Mouse (Mus musculus) heart, adult 8-10 months (tissue): ENCODE data around the gene Ctrb1. TPM values are rescaled to one million over a fixed set of nuclear protein-coding genes. Genes with fewer than 3 reads are reported as not detected.

Experiments
- DNase-seq: peaks from one replicate; pipeline ENCODE4 v3.0.0; 2022; ENCODE audit warnings: low spot score
- total RNA-seq, 4 experiments: library from RNA; stranded (reverse); gene quantifications; 2 replicates each; pipeline ENCODE4 v1.2.4; 2022

Gene Ctrb1
- total RNA-seq, 4 experiments from 2014 or later, result not detected

DNA sequence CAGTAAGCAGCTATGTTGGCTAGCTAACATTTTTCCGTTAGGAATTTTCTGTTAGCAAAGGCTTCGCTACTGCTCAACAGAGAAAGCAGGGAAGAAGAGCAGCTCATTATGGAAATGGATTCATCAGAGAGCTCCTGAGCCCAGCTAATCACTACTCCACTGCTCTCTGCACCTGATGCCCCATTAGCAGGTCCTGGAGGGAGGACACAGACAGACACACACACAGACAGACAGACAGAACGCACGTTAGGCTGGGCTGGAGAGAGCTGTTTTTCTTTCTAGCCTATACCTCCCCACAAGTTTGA, 26.6 kb upstream of the Ctrb1 start:
- no peak for DNase-seq

GRCm38 (mm10) chr8:111716603-111717487, 26.0 kb upstream of the Ctrb1 start:
- DNase-seq, result peak; percentile 79

- DNase-seq, result no peak
These were observed 24.7 kb upstream of the Ctrb1 start for GRCm38 (mm10) chr8:111715514-111715913.

DNA sequence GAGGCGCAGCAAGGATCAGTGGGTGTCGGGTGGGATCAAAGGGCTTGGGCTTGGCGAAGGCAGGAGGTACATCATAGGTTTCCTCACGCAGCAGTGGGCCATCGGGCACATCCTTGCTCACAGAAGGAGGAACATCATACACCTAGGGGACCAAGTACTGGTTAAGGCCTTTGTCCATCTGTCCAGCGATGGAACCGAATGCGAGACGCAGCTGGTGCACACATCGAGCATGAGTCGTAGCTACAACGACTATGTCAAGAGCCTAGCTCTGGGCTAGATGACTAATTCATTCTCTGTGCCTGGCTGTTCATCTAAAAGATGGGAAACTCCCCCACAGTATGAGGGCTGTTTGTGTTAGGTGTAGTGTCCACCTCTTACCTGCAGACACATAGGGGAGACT, 23.5 kb upstream of the Ctrb1 start:
- no peak for DNase-seq

DNA sequence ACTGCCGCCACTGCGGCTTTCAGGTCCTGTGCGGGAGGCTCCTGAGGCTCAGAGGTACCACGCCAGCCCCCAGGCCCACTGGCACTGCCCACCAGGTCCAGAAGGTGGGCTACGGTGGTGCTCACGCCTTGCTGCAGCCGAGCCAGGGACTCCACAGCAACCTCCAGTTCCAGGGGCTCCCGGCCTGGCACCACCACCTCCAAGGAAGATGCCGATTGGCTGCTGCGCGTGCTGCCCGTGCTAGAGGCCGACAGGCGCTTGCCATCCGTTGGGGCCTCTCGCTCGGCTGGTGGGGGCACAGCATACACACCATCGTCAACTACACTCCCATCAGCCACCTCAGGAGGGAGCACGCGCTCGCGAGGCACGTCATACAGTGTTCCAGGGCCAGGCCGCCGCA, 23.0 kb upstream of the Ctrb1 start:
- no peak for DNase-seq

GRCm38 (mm10) chr8:111713291-111713690, 22.5 kb upstream of the Ctrb1 start:
- DNase-seq, result no peak

- DNase-seq, result no peak
These were observed 21.8 kb upstream of the Ctrb1 start for GRCm38 (mm10) chr8:111712588-111712987.

- DNase-seq, result no peak
These were observed 21.3 kb upstream of the Ctrb1 start for GRCm38 (mm10) chr8:111712135-111712534.

GRCm38 (mm10) chr8:111710777-111711485, 20.1 kb upstream of the Ctrb1 start:
- no peak for DNase-seq

DNA sequence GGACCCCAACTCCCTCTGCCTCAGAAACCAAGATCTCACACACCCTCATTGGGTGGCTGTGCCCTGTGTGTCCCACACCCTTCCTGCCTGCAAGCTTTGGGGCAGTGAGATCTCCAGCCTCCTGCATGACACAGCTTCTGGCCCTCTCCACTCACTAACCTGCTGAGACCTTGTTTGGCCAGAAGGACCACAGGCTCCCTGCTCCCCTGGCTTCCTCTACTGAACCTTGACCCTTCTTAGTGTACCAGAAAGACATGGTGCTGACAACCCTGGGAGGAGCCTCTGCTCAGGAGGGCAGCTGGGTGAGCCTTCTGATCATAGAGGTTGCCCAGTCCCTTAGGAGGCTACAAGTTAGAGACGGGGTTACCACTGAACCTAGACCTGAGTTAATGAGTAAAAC, 18.4 kb upstream of the Ctrb1 start:
- no peak for DNase-seq

- no peak for DNase-seq
These were observed 17.5 kb upstream of the Ctrb1 start for GRCm38 (mm10) chr8:111708265-111708664.

GRCm38 (mm10) chr8:111705699-111706098, 14.9 kb upstream of the Ctrb1 start:
- DNase-seq, result no peak

DNA sequence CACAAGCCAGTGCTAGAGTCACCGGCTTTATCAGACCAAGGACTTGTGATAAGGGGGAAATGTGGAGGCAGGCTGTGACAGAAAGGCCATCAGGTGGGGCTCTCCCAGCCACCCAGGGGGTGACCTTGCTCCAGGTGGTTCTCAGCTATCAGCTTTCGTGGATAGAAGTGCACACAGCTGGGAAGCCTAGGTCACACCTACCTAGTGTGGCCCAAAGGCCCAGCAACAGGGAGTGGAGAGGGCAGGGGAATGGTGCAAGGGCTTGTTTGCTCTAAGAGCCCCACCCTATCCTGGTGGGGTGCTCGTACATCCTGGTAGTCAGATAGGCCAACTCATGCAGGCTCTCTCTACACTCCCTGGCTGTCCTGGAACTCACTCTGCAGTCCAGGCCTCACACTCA, 14.4 kb upstream of the Ctrb1 start:
- no peak for DNase-seq

GRCm38 (mm10) chr8:111704585-111704984, 13.8 kb upstream of the Ctrb1 start:
- no peak for DNase-seq

DNA sequence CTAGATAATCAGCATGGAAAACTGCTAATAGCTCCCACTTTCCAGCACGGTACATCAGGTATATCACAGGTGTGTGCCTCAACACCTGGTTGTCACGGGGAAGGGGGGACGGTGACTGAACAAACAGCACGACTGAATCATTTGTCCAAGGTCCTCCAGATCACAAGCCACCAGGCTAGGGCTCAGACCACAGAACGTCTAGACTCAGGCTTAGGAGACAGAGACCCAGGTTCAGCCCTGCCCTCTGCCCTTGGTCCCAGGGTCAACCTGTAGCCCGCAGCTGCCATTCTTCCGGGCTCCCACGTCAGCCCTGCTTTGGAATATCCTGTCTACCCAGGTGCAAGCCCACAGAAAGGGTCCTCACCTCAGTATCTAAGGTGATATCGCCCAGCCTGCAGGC, 10.6 kb upstream of the Ctrb1 start:
- DNase-seq, result no peak

GRCm38 (mm10) chr8:111700740-111701139, 9.9 kb upstream of the Ctrb1 start:
- DNase-seq, result no peak

DNA sequence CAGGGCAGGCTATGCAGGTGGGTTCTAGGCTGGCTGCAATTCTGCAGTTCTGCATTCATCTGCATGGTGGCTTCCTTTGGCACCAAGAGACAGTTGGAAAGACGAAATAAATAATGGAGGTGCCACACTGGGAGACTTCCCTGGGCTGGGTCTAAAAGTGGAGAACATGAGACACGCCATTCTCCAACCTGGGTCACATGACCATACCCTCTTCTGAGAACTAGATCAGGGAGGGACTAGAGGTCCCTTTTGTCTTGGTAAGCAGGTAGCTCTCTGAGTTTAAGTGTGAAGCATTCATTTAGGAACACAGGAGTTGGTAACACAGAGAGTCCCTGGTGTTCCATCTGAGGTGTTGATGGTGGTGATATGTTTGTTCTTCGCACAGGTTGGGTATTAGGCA, 9.4 kb upstream of the Ctrb1 start:
- no peak for DNase-seq

- no peak for DNase-seq
These were observed 8.2 kb upstream of the Ctrb1 start for GRCm38 (mm10) chr8:111699035-111699434.

DNA sequence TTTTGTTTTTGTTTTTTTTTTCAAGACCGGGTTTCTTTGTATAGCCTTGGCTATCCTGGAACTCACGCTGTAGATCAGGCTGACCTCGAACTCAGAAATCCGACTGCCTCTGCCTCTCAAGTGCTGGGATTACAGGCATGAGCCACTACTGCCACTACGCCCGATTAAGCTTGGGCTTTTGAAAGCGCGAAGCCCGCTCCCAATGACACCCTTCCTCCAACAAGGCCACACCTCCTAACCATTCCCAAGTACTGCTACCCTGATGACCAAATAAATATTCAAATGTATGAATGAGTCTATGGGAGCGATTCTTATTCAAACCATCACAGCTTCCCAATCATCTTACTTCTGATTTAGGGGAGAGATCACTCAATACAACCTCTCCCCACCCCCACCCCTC, 6.8 kb upstream of the Ctrb1 start:
- DNase-seq, result no peak

- no peak for DNase-seq
These were observed 4.6 kb upstream of the Ctrb1 start for GRCm38 (mm10) chr8:111695441-111695840.

DNA sequence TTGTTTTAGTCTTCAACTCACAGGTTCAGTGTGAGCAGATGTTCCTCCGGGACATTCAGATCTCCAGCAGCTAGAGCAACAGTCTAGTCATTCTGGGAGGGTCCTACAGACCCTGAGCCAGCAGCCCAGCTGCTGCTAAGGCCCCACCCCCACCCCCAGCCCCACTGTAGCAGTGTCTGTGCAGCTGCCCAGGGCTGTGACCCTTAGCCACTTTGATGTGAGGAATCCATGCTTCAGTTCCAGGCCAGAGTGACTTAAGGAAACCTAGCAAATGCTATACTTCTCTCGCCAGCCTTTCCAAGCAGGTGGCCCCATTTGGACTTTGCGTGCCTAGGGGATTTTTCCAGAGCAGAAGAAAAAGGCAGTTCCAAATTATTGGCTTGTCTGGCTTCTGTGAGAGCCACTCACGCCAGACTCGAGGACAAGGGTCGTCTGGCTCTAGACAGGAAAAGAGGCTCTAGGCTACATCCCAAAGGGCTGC, 2.5 kb upstream of the Ctrb1 start:
- DNase-seq, result no peak

GRCm38 (mm10) chr8:111686881-111687280, 3.9 kb downstream of the Ctrb1 start:
- no peak for DNase-seq

GRCm38 (mm10) chr8:111682521-111682920, 8.3 kb downstream of the Ctrb1 start:
- DNase-seq, result no peak
